Mouse (Mus musculus) cerebellum, adult 2 months (tissue): ENCODE measurements around the gene Morn1. TPM values are rescaled to one million over a fixed set of nuclear protein-coding genes. Genes with fewer than 3 reads are reported as not detected.

Experiments used
- DNase-seq, 2 experiments: peaks; one replicate each; pipeline ENCODE4 v3.0.0; 2021
- H3K27ac ChIP-seq: fragments of 200-500 bp; 2 replicates; pipeline ENCODE4 v1.5.1; 2012; ENCODE audit warnings: low read length, control low read depth, inconsistent platforms; ENCODE audit not compliant: insufficient read depth
- H3K27me3 ChIP-seq: fragments of 200-500 bp; 2 replicates; pipeline ENCODE4 v1.6.1; 2012; ENCODE audit warnings: inconsistent platforms, mild to moderate bottlenecking, low read length, moderate library complexity; ENCODE audit not compliant: control insufficient read depth, insufficient read depth
- H3K4me1 ChIP-seq: fragments of 200-500 bp; 2 replicates; pipeline ENCODE4 v1.6.1; 2011; ENCODE audit warnings: low read length; ENCODE audit not compliant: control insufficient read depth, insufficient read depth
- H3K4me3 ChIP-seq: fragments of 200-500 bp; replicated peaks from 2 replicates; pipeline ENCODE3; 2011; ENCODE audit warnings: mild to moderate bottlenecking, low read depth, low read length, control low read depth; ENCODE audit not compliant: insufficient read depth
- CTCF ChIP-seq: fragments of 200-500 bp; IDR thresholded peaks from 2 replicates; pipeline ENCODE4 v1.5.1; 2011; ENCODE audit warnings: low read depth, mild to moderate bottlenecking, control low read depth, low read length, moderate library complexity, borderline replicate concordance; ENCODE audit not compliant: insufficient read depth
- POLR2A ChIP-seq: fragments of 200-500 bp; IDR thresholded peaks from 2 replicates; pipeline ENCODE4 v1.6.1; 2011; ENCODE audit warnings: low read length, control low read depth, borderline replicate concordance; ENCODE audit not compliant: insufficient read depth
- WGBS: fragments of 180-500 bp; shearing (Covaris S2); methylation state at CpG from one replicate; pipeline ENCODE4 v1.1.7; 2018; 5-methylcytosine and 5-hydroxymethylcytosine counted together
- polyA plus RNA-seq: library from polyadenylated mRNA; depleted of rRNA; stranded (reverse); fragments of >200 nt; gene quantifications from 2 replicates; pipeline ENCODE4 v1.2.3, GENCODE M21; 2012

Gene Morn1
- polyA plus RNA-seq, 1 experiment = 15.6 TPM

- 9% methylated on average over 21 of the region's 21 CpGs for WGBS
- peak; percentile 69 to 73 for DNase-seq
- H3K27me3 ChIP-seq = no peaks in the 10 kb centered on the region
- H3K4me1 ChIP-seq = peaks cover 79% of the 10 kb centered on the region
- H3K27ac ChIP-seq = peak overlapping the region; percentile 28; the same call in 1 of the 2 replicates
- TF ChIP-seq CTCF = no peak
- TF ChIP-seq POLR2A = no peak
- peak overlapping the region; percentile 8 for H3K4me3 ChIP-seq
Observed at GRCm38 (mm10) chr4:155172909-155173821, 86.8 kb downstream of the Morn1 start.

GRCm38 (mm10) chr4:155173822-155174785, 87.7 kb downstream of the Morn1 start:
- H3K27ac ChIP-seq = no peak overlapping the region; the same call in 1 of the 2 replicates
- no peak for TF ChIP-seq CTCF
- TF ChIP-seq POLR2A = no peak
- H3K4me1 ChIP-seq = peaks cover 81% of the 10 kb centered on the region
- no peak overlapping the region for H3K4me3 ChIP-seq
- no peak for DNase-seq
- H3K27me3 ChIP-seq = no peaks in the 10 kb centered on the region
- 15% methylated on average over 17 of the region's 17 CpGs for WGBS

GRCm38 (mm10) chr4:155176210-155176609, 89.8 kb downstream of the Morn1 start:
- Histone ChIP-seq H3K27me3 (no peaks in the 10 kb centered on the region), H3K4me3 (no peak overlapping the region), H3K27ac (0 out of 2 replicates have a peak overlapping the region, but pooled peaks have one; percentile 34), H3K4me1 (peaks cover 78% of the 10 kb centered on the region)
- no peak for TF ChIP-seq POLR2A
- TF ChIP-seq CTCF = no peak
- peak in 1 of 2 experiments; percentile 60 for DNase-seq
- WGBS = under 1% methylated on average over 3 of the region's 3 CpGs

- TF ChIP-seq POLR2A = no peak
- no peak for TF ChIP-seq CTCF
- peak overlapping the region; percentile 5 for H3K4me3 ChIP-seq
- WGBS = 1% methylated on average over 6 of the region's 6 CpGs
- peaks cover 74% of the 10 kb centered on the region for H3K4me1 ChIP-seq
- peak overlapping the region; percentile 25; the same call in 1 of the 2 replicates for H3K27ac ChIP-seq
- no peak for DNase-seq
- H3K27me3 ChIP-seq = no peaks in the 10 kb centered on the region
Observed at GRCm38 (mm10) chr4:155178274-155178673, 91.9 kb downstream of the Morn1 start.

- Histone ChIP-seq H3K27ac (0 out of 2 replicates have a peak overlapping the region, but pooled peaks have one; percentile 42), H3K27me3 (no peaks in the 10 kb centered on the region), H3K4me1 (peaks cover 68% of the 10 kb centered on the region), H3K4me3 (no peak overlapping the region)
- TF ChIP-seq POLR2A (no peak), CTCF (no peak)
- no peak for DNase-seq
- WGBS = 6% methylated on average over 3 of the region's 3 CpGs
Observed at GRCm38 (mm10) chr4:155178981-155179512, 92.7 kb downstream of the Morn1 start.

GRCm38 (mm10) chr4:155183201-155183600, 96.8 kb downstream of the Morn1 start:
- no peaks in the 10 kb centered on the region for H3K27me3 ChIP-seq
- 67% methylated on average over 7 of the region's 7 CpGs for WGBS
- H3K4me1 ChIP-seq = peaks cover 70% of the 10 kb centered on the region
- no peak overlapping the region for H3K27ac ChIP-seq
- H3K4me3 ChIP-seq = no peak overlapping the region
- no peak for TF ChIP-seq CTCF
- TF ChIP-seq POLR2A = no peak
- DNase-seq = no peak

- no peak for TF ChIP-seq CTCF
- no peak for TF ChIP-seq POLR2A
- Histone ChIP-seq H3K27me3 (no peaks in the 10 kb centered on the region), H3K27ac (no peak overlapping the region), H3K4me1 (peaks cover 67% of the 10 kb centered on the region), H3K4me3 (peak overlapping the region; percentile 5)
- no peak for DNase-seq
- 16% methylated on average over 18 of the region's 18 CpGs for WGBS
Observed at GRCm38 (mm10) chr4:155184248-155185070, 98.1 kb downstream of the Morn1 start.
